Mouse (Mus musculus) right cerebral cortex, postnatal 4 days (tissue): ENCODE measurements around the gene F830045P16Rik.

Experiments used
- DNase-seq: peaks from one replicate; pipeline ENCODE4 v3.0.0-alpha.2; 2022

Gene F830045P16Rik

DNA sequence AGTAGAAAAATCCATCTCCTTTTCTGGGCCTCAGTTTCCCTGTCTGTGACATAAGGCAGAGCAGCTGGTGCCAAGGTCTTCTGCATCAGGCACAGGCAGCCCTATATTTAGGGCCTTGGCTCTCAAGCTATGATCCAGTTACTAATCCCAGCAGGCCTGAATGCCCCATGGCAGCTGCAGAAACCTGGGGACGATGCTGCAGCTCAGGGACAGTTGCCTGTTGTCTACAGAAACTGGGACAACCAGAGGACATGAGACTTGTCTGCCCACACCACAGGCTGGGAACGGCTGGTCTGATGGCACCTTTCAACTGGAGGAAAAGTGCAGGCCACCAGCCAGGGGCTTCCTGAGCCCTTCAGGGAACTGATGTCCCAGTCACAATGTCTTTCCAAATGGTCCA, at the start of gene F830045P16Rik:
TSS of gene F830045P16Rik (minus strand) at position 226 of the 400 bp plus-strand sequence.
- no peak for DNase-seq

- DNase-seq = no peak
These were observed 49.6 kb upstream of the F830045P16Rik start for GRCm38 (mm10) chr2:129585904-129586514.

- DNase-seq = no peak
These were observed 48.5 kb upstream of the F830045P16Rik start for GRCm38 (mm10) chr2:129584905-129585304.

- no peak for DNase-seq
These were observed 45.9 kb upstream of the F830045P16Rik start for GRCm38 (mm10) chr2:129582261-129582660.

- DNase-seq = no peak
These were observed 45.4 kb upstream of the F830045P16Rik start for GRCm38 (mm10) chr2:129581826-129582225.

DNA sequence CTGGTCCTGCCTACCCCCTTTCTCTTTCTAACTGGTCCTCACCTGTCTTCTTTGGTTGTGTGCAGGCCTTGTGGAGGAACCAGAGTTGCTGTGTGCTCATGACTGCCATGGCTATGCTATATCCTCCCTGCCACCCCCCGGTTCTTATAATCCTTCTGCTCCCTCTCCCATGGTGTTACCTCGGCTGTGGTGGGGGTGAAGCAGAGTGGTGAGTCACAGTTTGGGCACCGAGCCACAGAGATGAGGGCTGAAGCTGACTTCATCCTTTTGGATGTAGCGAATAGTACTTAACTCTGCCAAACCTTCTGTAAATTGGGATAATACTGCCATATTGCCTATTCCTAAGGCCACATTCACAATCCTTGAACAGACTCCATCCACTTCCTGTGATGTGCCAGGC, 44.3 kb upstream of the F830045P16Rik start:
- no peak for DNase-seq

- no peak for DNase-seq
These were observed 40.4 kb upstream of the F830045P16Rik start for GRCm38 (mm10) chr2:129576611-129577447.

- DNase-seq = no peak
These were observed 38.7 kb upstream of the F830045P16Rik start for GRCm38 (mm10) chr2:129575113-129575512.

- DNase-seq = peak; percentile 62
These were observed 38.1 kb upstream of the F830045P16Rik start for GRCm38 (mm10) chr2:129574395-129575046.

DNA sequence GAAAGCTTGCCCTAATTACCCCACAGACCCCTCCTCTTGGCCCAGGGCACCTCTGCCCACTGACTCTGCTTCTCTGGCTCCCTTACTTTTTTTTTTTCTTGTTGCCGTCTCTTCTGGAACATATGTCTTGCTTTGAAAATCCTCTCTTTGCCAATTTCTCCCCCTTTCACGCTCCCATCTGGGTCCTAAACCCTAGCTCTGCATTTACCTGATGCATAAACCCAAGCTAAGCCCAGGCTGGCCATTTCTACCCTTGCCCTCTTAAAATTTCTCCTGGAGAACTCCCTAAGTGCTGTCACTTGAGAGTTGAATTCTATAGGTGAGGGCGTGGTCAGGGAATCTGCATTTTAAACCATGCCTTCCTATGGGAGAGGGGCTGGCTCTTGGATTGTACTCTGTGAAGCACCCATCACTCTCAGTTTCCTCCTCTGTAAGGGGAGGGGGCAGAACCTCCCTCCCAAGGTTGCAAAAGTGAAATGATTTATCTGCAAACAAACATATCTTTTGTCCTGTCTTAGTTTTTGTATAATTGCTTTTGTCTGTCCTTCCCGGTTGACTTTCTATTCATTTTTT, 37.4 kb upstream of the F830045P16Rik start:
- no peak for DNase-seq

- no peak for DNase-seq
These were observed 33.2 kb upstream of the F830045P16Rik start for GRCm38 (mm10) chr2:129569556-129569955.

DNA sequence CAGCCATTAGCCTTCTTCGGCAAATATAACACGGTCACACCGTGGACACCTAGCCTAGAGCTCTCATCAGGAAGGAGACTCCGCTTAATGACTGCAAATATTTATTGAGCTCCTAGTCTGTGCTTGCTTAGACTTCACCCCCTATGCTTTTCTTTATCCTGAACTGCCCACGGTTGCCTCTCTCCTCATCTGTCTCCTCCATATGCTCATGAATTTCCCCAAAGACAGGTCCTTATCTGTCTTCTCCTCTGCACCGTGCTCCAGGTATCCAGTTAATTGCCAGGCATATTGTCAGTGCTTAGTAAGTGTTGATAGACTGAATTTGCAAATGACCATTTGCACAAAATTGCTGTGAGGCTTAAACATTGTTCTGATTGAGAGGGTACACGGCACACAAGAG, 32.7 kb upstream of the F830045P16Rik start:
- no peak for DNase-seq

GRCm38 (mm10) chr2:129563944-129564709, 27.7 kb upstream of the F830045P16Rik start:
- DNase-seq = no peak

- no peak for DNase-seq
These were observed 25.4 kb upstream of the F830045P16Rik start for GRCm38 (mm10) chr2:129561796-129562195.

DNA sequence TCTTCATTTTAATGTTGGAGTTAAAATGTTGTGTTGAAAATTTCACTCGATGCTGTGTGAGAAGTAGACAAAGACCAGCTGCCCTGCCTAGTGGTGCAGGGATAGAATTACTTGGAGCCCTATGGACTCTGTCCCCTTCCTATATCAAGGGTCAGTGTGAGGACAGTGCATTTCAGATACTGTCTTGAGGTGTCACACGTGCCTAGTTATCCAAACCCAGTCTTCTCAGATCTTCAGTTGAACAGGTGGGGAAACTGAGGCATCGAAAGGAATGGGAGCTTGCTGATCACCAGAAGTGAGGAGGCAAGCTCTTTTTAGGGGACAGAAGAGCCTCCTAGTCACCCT, 22.4 kb upstream of the F830045P16Rik start:
- DNase-seq = no peak

DNA sequence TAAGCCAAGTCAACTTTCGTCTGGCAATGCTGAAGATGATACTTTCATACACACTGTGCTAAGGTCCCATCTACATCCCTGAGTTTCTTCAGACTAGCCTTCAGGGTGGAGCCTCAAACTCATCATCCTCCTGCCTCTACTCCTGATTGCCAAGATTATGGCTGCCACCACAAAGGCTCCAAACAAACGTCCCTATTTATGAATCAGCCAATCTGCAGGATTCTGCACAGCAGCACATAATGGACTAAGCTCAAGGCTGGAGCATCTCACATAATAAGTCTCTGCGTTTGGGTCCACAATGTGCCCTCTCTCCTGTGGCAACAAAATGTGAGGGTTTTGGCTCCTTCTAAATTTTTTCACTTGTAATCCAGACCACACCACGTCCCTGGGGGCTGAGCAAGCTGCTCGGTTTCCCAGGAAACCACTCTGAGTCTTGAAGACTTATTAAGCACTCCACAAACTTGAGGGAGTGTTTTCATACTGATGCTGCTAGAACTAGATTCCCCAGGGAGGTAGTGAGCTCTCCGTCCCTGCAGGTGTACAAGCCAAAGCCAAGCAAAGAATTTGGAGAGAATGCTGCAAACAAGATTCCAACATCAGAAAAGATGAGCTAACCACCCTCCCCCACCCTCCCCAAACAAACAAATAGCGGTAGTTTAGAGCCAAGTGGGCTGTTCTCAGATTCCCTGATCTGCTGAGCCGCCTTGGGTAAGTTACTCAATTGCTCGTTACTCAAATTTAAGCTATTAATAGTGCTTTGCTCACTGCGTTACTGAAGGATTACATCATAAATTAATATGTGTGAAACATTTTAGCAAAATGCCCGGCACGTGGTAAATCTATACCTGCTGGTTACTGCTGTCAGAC, 21.8 kb upstream of the F830045P16Rik start:
- DNase-seq = no peak

- no peak for DNase-seq
These were observed 19.7 kb upstream of the F830045P16Rik start for GRCm38 (mm10) chr2:129556081-129556480.

DNA sequence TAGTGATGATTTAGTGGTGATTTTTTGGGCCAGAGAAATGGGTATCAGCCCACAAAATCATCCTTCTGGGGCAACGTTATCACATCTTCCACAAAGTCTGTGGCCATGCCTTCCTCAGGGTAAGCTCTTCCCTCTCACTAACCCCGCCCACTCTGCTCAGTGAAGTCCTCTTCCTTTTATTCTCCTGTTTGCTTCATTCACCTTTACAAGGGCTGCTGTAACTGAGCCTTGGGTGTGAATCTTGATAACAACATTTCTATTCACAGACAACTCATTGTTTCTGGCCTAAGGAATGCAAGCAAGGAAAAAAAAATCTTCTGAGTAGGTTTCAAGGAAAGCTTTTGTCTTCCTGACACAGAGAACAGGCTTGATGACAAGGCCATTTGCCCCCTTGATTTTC, 14.4 kb upstream of the F830045P16Rik start:
- DNase-seq = no peak

DNA sequence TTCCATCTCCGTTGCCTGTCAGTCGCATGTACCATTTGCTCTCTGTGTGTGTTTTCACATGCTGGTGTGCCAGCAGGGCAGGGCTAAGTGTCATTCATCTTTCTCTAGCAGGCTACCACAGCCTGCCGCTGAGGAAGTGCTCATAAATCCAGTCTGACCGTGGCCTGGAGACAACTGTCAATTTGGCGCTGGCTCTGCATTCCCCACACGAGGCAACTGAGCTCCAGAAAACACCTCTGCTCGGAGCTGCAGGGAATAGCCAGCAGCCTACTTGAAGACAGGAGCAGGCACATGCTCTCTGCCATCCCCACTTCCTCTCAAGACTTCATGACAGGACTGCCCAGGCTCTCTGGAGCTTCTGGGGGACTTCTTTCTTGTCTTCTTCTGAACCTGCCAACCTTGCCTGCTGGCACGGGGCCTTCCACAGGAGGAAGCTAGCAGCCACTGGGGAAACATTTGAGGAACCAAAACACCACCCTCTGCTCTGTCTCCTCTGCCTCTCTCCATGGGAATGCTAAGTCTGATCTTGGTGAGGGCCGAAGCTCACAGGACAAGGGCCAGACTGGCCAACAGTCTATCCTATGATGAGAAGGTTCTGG, 13.2 kb upstream of the F830045P16Rik start:
- DNase-seq = no peak

- no peak for DNase-seq
These were observed 10.4 kb upstream of the F830045P16Rik start for GRCm38 (mm10) chr2:129546772-129547171.

DNA sequence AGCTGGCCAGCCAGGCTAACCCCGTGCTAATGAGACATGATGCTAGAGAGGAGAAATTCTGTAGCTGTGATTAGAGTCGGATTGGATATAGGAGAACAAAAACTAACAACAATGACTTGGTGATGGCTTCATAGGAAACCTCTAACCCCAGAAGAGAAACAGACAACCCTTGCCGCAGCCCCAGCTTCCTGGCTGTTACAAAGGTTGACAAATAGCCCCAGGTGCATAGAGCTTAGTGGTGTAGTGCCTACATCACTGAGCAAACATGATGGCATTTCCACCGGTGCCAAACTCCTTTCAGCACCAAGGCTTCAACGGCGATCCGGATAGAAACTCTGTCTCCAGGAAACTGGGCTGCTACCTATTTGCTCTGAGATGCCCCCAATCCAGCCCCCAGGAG, 9.2 kb upstream of the F830045P16Rik start:
- DNase-seq = no peak
